In genomic region chr10:83069791-83070190, GRCm38 (mm10) we compare ENCODE assay signal across 9 mouse cellular contexts.
DNase-seq lines count a peak whose midpoint lies in the region; ATAC-seq lines count a peak whose summit lies in the region.
"Had no signal": no experiment of that assay in that cellular context is flagged by ENCODE, and none has a peak within 500 bp of the region (broad histone marks: within the 10 kb centered on the region; RNA-seq: fewer than 3 reads in every experiment).

No protein-coding gene starts in this region.

- no peak overlapping the region for H3K27ac ChIP-seq in intestine, embryonic 16.5 days (ENCODE audit: low read length)
- no peak overlapping the region for H3K27ac ChIP-seq in neural tube, embryonic 15.5 days (replicated peaks)
- H3K27ac ChIP-seq: lung, embryonic 15.5 days had no signal

- ATAC-seq in intestine, embryonic 16.5 days = peak; percentile 73
- no peak for ATAC-seq in neural tube, embryonic 15.5 days (ENCODE audit: low FRiP score)

- DNase-seq in heart, adult 11 months = peak; percentile 95
- DNase-seq in heart, postnatal 4 days = no peak
- peak; percentile 66 for DNase-seq in 416B (ENCODE audit: low read depth)
- DNase-seq in adrenal gland, postnatal 36 days = peak; percentile 53 to 69
- DNase-seq in frontal cortex, postnatal 10 days (ENCODE audit: low spot score in 2 of 2) = no peak
- DNase-seq in cerebellum, adult 9-11 months = no peak

- no peaks in the 10 kb centered on the region for H3K27me3 ChIP-seq in intestine, embryonic 16.5 days (replicated peaks; ENCODE audit: control insufficient read depth, insufficient read depth, low read length)
- H3K27me3 ChIP-seq in neural tube, embryonic 15.5 days (replicated peaks) = no peaks in the 10 kb centered on the region
- H3K27me3 ChIP-seq: lung, embryonic 15.5 days had no signal

- no peak overlapping the region for H3K9ac ChIP-seq in intestine, embryonic 16.5 days (ENCODE audit: low read depth, low read length)
- no peak overlapping the region for H3K9ac ChIP-seq in neural tube, embryonic 15.5 days (replicated peaks)
- H3K9ac ChIP-seq: lung, embryonic 15.5 days had no signal

- 20% methylated on average over 5 of the region's 5 CpGs for WGBS in intestine, embryonic 16.5 days
- WGBS in neural tube, embryonic 15.5 days = 9% methylated on average over 5 of the region's 5 CpGs

- no peaks in the 10 kb centered on the region for H3K9me3 ChIP-seq in intestine, embryonic 16.5 days (ENCODE audit: control insufficient read depth, low read length)
- H3K9me3 ChIP-seq in neural tube, embryonic 15.5 days (replicated peaks) = no peaks in the 10 kb centered on the region
- H3K9me3 ChIP-seq: lung, embryonic 15.5 days had no signal

- no peak overlapping the region for H3K4me2 ChIP-seq in intestine, embryonic 16.5 days (ENCODE audit: low read depth, low read length)
- no peak overlapping the region for H3K4me2 ChIP-seq in neural tube, embryonic 15.5 days
- H3K4me2 ChIP-seq: lung, embryonic 15.5 days had no signal

- H3K4me1 ChIP-seq in intestine, embryonic 16.5 days (ENCODE audit: control insufficient read depth, insufficient read depth, low read length) = peaks cover 6% of the 10 kb centered on the region; the same call in 1 of the 2 replicates
- peaks cover 6% of the 10 kb centered on the region; the same call in 1 of the 2 replicates for H3K4me1 ChIP-seq in neural tube, embryonic 15.5 days

- no peaks in the 10 kb centered on the region for H3K36me3 ChIP-seq in intestine, embryonic 16.5 days (ENCODE audit: control insufficient read depth, insufficient read depth, low read length)
- no peaks in the 10 kb centered on the region for H3K36me3 ChIP-seq in neural tube, embryonic 15.5 days
- H3K36me3 ChIP-seq: lung, embryonic 15.5 days had no signal

- no peak overlapping the region for H3K4me3 ChIP-seq in intestine, embryonic 16.5 days (ENCODE audit: low read length)
- no peak overlapping the region for H3K4me3 ChIP-seq in neural tube, embryonic 15.5 days (replicated peaks)
- H3K4me3 ChIP-seq: lung, embryonic 15.5 days had no signal

Comparison
In these comparisons a context has a peak if more than half of its experiments do, and no peak if none do; other contexts are left out.
1. DNase-seq: peak in heart, adult 11 months (single experiment), 416B (single experiment) and adrenal gland, postnatal 36 days (2 of 2); none in heart, postnatal 4 days (single experiment), frontal cortex, postnatal 10 days (0 of 2) and cerebellum, adult 9-11 months (single experiment).